Mouse (Mus musculus) mouse trophoblast stem cell (cell line): ENCODE data around the gene Tlr7.

Experiments
- in situ Hi-C, 2 experiments: fragments of 300-500 bp; cut with MseI, MboI; formaldehyde crosslinking; loops; 2 replicates in 1 of 2; 3 replicates in 1 of 2; pipeline ENCODE4 v1.15.1; 2025

Tlr7 gene

GRCm38 (mm10) chrX:167276953-167277352, 53.4 kb downstream of the Tlr7 start:
- in situ Hi-C loops, result no loop called here

- in situ Hi-C loops, result no loop called here
Observed at GRCm38 (mm10) chrX:167276551-167276950, 53.8 kb downstream of the Tlr7 start.

GRCm38 (mm10) chrX:167264086-167264485, 66.3 kb downstream of the Tlr7 start, which contains the start of gene Tlr8:
Gene Tlr8, minus strand, starts transcription at chrX:167264329.
- in situ Hi-C loops, result no loop called here

GRCm38 (mm10) chrX:167263530-167263929, 66.8 kb downstream of the Tlr7 start:
- in situ Hi-C loops, result no loop called here
